Mouse (Mus musculus) megakaryocyte, embryonic 14.5 days (primary cell): ENCODE measurements around the gene Fam129a.

Experiments used
- FLI1 ChIP-seq: IDR thresholded peaks from 2 replicates; pipeline ENCODE4 v1.6.1; 2012; ENCODE audit warnings: low read length, inconsistent platforms, mixed read lengths
- GATA1 ChIP-seq: IDR thresholded peaks from 3 replicates; pipeline ENCODE4 v1.6.1; 2012; ENCODE audit warnings: mixed read lengths, low read length, inconsistent platforms, borderline replicate concordance

DNA sequence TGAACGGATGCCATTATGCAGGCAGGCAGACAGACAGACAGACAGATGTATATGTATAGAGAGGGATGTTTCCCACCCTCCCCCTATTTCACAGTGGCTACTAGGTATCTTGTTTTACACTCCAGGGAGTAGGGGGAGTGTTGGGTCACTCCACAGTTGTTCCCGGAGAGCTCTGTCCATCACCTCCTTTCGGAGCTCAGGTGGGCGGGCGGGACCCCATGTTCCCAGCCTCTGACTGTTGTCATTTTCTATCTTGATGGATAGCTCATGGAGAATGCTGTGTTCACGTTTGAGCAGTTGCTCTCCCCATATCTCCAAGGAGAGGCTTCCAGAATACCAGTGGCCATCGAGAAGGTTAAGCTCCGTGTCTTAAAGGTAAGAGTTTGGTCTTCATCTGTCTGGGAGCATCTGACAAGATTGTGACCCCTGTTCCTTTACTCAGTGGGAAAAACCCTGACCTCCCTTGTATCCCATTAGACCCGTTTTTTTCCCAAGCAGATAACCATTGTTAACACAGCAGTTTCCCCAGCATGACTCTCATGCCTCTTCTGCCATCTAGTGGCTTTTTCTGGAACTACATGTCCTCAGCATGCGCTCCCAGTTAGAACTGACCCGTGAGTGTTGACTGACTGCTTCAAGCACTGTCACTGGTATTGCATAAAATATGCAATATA, 134.9 kb downstream of the Fam129a start:
- TF ChIP-seq GATA1 (no peak), FLI1 (no peak)
